Mouse (Mus musculus) CH12.LX (cell line): ENCODE results near the gene Nagpa.

ENCODE experiments used
- CTCF ChIP-seq, 2 experiments: IDR thresholded peaks in 1 of 2; conservative IDR thresholded peaks in 1 of 2; 2 replicates each; pipeline ENCODE4 v1.5.1; 2011 to 2012; ENCODE audit warnings: low read depth in 2 of 2, low read length in 2 of 2, improper control_type of control experiment in 1 of 2, inconsistent platforms in 1 of 2, mild to moderate bottlenecking in 1 of 2, moderate library complexity in 1 of 2
- EP300 ChIP-seq: IDR thresholded peaks from 2 replicates; pipeline ENCODE4 v1.6.1; 2011; ENCODE audit warnings: low read length, improper control_type of control experiment
- MAFK ChIP-seq: IDR thresholded peaks from 2 replicates; pipeline ENCODE4 v1.6.1; 2011; ENCODE audit warnings: low read length, improper control_type of control experiment; ENCODE audit not compliant: insufficient replicate concordance
- MAX ChIP-seq: IDR thresholded peaks from 2 replicates; pipeline ENCODE4 v1.6.1; 2011; ENCODE audit warnings: low read length, improper control_type of control experiment
- POLR2A ChIP-seq: IDR thresholded peaks from 2 replicates; pipeline ENCODE4 v1.6.1; 2011; ENCODE audit warnings: low read depth, mild to moderate bottlenecking, improper control_type of control experiment, low read length
- TBP ChIP-seq: conservative IDR thresholded peaks from 2 replicates; pipeline ENCODE4 v1.6.1; 2011; ENCODE audit warnings: low read depth, low read length, improper control_type of control experiment
- ZNF384 ChIP-seq: IDR thresholded peaks from 2 replicates; pipeline ENCODE4 v1.6.1; 2012; ENCODE audit warnings: low read depth, low read length, improper control_type of control experiment, inconsistent platforms

DNA sequence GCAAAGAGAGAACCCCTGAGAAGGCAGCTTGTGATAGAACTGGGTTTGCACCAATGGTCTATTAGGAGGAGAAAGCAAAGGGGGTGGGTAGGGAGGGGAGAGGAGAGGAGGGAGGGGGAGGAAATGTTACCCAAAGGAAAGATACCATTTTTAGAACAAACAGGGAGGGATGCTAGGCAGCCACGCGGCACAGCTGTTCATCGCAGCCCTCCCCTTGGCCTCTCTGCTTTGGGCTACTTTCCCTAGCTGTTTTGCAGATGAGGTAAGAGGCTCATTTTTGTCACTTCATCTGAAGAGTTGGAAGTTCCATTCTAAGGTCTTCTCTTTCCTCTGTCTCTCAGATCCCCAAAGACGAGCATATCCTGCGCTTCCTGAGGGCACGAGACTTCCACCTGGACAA, 31.2 kb downstream of the Nagpa start:
- TF ChIP-seq POLR2A (no peak), MAFK (no peak), TBP (no peak), ZNF384 (no peak), CTCF (conservative IDR thresholded peaks at IDR 0.05 in 1 of 2, IDR thresholded peaks at IDR 0.05 in 1 of 2; ENCODE audit: low read depth in 2 of 2, low read length in 2 of 2) (no peak), MAX (no peak), EP300 (no peak)
